Mouse (Mus musculus): ENCODE results near the gene Elk3.

The Elk3 gene

GRCm38 (mm10) chr10:93201846-93202458, 109.0 kb downstream of the Elk3 start:
- in situ Hi-C loops (cut with MboI, MseI) = no loop called here

- in situ Hi-C loops (cut with MboI, MseI) = loop anchor here (5.0 kb wide), 1 partner anchor 78 kb away; no protein-coding TSS in a partner anchor
These were observed 112.0 kb downstream of the Elk3 start for GRCm38 (mm10) chr10:93198958-93199357.

Data from T-helper 2 cell (primary cell).